Mouse (Mus musculus): ENCODE measurements around the gene Gm10282.

The Gm10282 gene

DNA sequence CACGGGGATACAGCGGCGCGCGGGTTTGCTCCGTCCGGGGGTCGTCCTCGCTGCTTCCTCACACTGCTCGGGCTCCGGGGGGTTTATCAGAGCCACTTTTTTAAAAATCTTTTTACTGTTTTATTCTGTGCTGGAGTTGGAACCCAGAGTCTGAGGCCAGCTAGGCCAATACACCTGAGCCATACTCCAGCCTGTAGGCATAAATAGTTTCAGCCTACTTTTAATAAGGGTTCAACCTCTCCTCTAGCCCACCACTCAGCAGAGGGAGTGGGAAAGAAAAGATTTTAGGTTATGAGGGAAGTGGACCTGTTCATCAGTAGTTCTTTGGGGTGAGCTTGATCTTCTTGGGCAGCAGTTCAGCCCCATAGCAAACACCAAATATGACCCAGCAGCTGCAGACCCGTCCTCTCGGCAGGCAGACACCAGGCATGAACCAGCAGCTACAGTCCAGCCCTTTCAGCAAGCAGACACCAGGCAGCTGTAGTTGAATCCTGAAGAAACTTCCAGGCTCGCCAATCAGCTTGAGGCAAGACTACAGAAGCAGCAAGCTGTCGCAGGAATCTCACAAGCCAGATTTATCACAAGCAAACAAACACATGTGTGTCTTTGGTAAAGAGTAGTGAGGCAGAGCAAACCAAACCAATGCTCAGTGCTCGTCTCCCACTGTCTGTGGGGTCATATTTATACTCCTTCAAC, at the start of gene Gm10282:
Gm10282 (minus strand) TSS at position 51 of the 696 bp plus-strand sequence.
- DNase-seq (ENCODE audit: low spot score): no peak

DNA sequence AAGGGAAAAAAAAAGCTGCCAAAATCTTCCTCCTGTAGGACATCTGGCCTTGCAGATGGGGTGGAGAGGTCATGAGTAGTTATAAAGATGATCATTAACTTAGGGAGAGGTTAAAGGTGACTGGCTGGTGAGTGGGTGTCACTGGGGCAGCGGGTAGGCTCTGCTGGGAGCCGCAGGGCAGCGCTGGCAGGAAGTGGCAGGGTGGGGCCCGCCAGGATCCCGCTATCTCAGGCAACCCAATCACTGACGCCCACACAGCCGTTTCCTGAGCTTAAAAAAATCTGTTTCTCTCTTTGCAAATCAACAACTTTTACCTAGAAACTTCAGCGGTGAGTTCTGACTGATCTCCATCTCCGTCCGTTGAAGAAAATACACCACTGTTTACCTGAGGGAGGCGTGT, 49.2 kb upstream of the Gm10282 start:
- peak; percentile 86 for DNase-seq (ENCODE audit: low spot score)

DNA sequence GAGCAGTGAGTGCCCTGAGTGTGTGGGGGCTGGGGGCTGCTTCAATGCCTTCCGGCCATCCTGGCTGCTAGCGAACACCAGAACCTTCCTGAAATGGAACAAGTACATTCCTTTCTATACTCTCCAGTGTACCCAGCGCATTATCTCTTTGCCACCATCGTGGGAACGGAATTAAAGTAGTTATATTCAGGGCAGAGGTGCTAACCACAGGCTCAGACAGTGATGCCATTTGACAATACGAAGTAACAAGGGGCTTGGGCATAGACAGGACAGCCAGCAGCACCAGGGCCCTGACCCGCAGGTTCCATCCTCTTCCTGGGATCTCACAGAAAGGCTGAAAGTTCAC, 48.6 kb upstream of the Gm10282 start:
- DNase-seq (ENCODE audit: low spot score): no peak

DNA sequence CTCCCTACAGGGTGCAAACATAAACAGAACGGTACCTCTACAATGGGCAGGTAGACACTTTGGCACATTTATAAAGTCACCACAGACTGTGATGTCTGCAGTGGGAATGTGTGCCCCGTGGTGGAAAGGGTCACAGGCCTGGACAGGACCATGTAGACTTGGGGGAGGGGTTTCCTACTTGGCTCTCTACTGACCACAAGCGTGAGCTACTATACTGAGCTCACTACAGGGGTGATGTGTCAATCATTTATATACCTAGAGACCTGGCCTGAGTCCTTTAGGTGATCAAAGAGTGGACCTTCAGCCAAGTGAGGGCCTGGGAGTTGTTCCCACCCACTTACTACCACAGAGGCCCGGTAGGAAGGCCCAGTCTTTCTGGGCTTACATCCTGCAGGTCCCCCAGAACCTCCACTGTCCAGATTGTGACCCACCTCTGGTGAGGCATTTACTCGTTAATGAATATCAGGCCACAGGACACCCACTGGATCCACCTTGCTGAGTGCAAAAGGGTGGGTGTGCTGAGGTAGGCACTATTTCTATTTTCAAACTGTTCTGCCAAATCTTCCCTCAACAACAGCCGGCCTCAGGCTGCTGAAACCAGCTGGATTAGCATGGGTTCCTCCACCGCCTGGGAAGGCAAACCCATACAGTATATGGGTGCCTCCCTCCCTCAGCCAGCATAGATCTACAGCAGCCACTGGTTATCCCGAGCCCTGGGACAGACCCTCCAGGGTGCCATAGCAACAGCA, 48.1 kb upstream of the Gm10282 start:
- DNase-seq (ENCODE audit: low spot score): no peak

DNA sequence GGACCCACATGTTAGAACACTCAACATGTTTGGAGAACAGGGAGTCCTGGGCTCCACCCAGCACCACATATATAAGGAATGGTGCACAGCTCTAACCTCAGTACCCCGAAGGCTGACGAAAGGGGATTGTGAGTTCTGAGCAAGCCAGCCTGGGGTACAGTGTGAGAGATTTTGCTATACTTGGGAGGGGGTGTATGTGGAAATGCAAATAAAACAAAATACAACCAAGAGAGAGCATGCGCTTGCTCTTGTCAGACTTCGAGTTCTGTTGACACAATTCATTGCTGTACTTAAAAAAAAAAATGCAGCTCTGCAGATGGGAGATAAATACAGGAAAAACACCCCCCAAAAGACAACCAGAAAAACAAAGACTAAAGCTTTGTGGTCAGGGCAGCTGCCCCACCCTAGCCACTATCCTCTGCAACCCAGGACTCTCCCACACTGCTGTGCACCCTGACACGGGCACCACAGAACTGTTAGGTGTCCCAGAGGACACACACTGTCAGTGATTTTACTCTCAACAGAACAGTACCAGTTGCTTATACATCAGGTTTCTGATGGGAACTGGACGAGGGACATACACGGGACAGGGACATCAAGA, 46.4 kb upstream of the Gm10282 start:
- peak; percentile 49 for DNase-seq (ENCODE audit: low spot score)

DNA sequence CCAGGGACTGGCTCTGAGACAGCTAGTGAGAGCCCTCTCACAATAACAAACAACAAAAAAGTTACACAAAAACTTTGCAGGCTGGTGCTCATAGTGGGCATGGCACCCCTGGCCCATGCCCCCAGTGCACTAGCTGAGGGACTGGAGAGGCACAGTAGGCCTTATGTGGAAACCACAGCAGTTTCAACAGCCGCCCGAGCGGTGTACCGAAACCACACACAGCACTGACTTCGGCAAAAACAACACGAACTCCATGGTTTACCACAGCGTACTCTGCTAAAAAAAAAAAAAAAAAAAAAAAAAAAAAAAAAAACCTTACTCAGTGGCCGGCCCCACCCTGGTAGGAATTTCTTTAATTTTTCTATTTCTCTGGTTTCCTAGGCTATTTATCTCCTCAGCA, 45.7 kb upstream of the Gm10282 start:
- DNase-seq (ENCODE audit: low spot score): peak; percentile 72

DNA sequence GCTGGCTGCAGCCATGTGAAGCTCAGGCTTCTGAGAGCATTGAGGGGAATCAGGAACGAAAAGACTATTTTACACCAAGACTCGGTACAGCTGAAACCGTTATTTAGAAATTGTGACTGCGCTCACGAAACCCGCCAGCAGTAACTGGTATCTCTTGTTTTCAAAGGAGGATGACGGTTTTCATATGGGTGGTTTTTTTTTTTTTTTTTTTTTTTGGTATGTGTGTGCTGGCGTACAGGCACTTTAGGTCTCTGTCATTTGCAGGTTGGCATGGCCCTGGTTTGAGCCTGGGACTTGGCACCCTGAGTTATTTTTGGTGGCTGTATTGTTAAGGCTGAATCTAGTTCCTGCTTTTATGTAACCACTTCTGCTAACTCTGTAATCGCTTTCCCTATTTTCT, 44.8 kb upstream of the Gm10282 start:
- DNase-seq (ENCODE audit: low spot score): no peak

DNA sequence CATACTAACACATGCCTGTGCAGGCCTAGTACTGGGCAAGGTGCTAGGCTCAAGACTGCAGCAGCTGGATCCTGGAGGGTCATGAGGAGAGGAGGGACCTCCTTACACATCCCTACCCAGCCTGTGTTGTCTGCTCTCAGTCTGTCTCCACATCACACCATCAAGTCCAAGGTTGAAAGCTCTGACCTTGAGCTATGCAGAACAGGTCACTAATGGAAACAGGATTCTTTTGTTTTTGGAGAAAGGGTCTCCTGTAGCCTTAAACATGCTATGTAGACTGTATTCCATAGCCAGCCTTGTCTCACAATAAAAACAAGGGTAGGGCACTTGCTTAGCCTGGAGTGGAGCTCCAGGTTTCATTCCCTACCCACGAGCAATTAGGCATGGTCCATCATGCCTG, 43.9 kb upstream of the Gm10282 start:
- DNase-seq (ENCODE audit: low spot score): no peak

DNA sequence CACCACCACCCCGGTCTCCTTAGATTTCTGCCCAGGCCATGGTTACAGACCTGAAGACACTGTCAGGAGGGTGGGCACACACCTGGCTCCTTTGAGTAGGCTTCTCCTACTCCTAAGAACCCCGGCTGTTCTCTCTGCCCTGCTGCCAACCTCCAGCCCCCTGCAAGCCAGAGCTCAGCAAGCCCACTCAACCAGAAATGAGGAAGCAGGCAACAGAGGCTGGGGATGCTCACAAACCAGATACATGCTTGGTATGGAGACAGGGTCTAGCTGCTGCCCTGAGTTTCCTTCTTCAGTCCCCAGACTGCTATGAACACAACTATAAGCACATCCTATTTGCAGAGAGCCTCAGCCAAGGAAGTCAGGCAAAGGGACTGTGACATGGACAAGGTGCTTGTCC, 43.1 kb upstream of the Gm10282 start:
- DNase-seq (ENCODE audit: low spot score): no peak

DNA sequence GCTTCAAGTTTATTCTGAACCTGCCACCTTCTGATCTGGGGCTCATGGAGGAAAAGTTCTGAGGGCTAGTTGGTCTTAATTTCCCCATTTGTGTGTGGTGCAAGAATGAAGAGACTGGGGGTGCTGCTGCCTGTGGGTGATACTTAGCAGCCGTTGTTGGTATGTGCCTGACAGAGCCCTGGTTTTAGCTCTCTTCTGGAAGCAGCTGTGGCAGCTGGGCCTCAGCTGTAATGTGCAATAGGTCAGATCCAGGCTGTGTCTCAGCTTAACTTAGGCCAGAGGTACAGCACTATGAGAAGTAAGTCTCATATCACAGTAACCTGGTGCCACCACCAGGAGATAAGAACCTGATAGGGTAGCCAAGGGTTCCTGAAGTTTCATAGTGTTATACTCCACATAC, 42.5 kb upstream of the Gm10282 start:
- DNase-seq (ENCODE audit: low spot score): no peak

DNA sequence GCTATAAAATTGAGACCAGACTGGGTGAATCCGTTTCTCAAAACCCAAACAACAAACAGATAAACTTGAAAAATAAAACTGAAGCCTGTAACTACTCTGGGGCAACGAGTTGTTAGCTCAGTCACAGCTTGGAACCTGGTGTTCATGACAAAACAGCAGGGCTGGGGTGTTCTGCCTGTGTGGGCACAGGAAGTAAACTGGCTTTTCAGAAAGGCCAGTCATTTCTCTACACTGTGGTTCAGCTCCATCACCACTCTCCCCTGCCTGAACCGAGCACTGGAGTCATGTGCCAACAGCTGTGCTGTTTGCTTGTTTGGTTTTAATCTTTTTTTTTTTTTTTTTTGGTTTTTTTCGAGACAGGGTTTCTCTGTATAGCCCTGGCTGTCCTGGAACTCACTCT, 38.7 kb upstream of the Gm10282 start:
- no peak for DNase-seq (ENCODE audit: low spot score)

DNA sequence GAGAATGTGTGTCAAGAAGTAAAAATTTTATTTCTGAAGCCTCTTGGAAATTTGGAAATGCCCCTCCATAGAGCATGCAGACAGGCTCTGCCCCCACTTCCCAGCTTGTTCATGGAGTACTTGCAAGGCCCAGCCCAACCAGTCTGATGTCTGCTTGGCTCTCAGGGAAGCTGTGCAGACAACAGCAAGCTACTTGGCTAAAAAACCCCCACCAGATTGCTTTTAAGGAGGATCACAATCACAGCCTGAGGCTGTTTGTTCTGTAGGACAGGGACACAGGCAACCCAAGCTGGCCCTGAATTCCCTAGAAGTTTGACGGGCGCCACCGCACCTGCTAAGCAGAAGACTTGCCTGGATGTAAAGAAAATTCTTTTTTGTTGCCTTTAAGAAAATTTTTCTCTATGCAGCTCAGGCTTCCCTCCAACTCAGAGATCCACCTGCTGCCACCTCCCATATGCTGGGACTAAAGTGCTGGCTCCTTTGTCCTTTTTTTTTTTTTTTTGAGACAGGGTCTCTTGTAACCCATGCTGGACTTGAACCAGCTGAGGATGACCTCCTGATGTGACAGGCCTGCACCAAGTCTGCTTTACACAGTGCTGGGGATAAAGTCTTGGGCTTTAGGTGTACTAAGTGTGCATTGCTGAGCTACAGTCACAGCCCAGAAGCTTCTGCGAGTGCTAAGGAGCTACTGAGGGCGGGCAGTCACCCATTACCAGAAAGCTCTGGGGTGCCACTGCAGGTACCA, 37.7 kb upstream of the Gm10282 start:
- DNase-seq (ENCODE audit: low spot score): no peak

DNA sequence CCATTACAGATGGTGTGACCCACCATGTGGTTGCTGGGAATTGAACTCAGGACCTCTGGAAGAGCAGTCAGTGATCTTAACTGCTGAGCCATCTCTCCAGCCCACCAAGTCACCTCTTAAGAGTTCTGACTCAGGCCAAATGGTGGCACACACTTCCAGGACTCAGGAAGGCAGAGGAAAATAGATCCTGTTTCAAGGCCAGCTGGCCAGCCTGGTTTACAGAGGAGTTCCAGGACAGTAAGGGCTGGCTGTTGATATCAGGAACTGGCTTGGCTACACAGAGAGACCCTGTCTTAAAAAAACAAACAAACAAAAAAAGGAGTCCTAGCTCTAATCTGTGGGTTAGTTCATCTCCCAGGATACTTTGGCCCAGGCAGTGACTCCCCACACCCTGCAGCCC, 32.0 kb upstream of the Gm10282 start:
- no peak for DNase-seq (ENCODE audit: low spot score)

DNA sequence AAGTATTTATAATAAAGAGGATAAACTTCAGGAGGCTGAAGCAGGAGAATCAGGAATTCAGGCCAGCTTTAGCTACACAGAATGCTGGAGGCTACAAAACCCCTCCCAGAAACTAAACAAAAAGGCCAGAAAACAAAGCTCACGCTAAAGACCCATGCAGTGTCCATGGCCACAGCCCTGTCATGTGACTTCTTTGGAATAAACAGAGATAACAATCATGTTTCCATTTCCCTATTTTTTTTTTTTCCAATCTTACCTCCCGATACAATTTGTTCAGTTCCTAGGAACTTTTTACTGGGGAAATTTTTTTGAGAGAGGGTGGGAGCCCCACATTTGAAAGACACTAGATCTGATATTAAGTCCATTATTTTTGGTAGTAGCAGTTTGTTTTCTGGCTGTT, 31.2 kb upstream of the Gm10282 start:
- DNase-seq (ENCODE audit: low spot score): peak; percentile 72

DNA sequence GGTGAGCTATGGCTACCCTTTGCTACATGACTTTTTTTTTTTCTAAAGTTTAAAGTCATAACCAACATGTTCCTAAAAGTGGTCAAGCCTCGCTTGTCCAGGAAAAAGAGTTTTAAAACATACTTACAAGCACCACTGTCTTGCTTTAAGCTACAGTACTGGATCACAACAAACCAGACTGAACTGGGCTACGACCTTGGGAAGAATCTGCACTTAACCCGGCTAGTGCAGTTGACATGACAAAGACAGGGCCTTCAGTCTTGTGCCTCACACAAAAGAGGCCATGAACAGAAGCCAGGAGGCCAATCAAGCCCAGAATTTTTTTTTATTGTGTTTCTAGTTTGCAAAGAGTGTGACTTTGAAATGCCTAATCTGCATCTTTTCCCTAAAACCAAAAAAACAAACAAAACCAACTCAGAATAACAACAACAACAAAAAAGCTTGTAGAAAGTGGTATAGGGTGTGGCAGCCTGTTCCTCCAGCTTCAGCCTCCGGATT, 29.1 kb upstream of the Gm10282 start:
- no peak for DNase-seq (ENCODE audit: low spot score)

DNA sequence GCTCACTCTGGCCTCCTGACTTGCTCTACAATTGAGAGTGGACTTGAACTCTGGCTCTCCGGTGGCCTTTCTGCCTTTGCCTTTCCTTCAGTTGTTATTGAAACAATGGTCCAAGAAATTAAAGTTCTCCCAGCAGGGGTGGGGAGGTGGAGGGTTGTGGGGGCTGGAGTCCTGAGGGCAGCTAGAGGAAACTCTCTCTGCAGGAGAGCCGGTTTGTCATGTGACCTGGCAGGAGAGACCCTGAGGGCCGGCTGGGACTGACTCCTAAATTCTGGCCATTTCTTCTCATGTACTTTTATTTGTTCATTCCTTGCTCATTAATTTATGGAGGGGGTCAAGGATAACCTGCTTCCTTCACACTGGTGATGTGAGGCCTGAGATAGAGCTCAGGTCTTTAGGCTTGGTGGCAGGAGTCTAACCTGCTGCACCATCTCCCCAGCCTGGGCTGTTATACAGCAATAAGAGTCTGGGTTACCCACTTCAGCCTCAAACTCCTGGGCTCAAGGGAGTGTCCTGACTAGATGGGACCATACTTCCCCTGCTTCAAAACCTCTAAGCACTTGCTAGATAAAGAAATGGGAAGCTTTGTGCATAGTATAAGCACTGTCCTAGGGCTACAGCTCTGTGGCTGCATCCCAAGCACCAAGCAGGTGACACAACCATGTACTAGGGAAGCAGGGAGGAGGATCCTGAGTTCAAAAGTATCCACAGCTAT, 28.5 kb upstream of the Gm10282 start:
- DNase-seq (ENCODE audit: low spot score): no peak

DNA sequence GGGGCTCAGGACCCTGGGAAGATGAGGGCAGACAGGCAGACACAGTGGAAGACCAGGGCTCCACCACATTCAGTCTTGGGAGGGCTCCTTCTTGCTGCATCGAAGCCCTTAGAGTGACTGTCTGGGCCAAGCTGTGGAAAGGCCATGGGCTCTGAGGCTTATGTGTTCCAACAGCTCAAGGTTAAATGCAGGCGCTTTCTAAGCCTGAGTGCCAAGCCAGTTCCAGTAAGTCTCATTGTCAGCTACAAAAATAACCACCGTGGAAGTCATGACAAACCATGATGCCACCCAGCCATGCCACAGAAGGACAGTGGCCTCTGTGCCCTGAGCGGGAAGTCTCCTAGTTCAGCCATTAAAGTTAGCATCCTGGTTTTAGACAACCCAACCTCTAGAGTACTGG, 26.6 kb upstream of the Gm10282 start:
- DNase-seq (ENCODE audit: low spot score): no peak

DNA sequence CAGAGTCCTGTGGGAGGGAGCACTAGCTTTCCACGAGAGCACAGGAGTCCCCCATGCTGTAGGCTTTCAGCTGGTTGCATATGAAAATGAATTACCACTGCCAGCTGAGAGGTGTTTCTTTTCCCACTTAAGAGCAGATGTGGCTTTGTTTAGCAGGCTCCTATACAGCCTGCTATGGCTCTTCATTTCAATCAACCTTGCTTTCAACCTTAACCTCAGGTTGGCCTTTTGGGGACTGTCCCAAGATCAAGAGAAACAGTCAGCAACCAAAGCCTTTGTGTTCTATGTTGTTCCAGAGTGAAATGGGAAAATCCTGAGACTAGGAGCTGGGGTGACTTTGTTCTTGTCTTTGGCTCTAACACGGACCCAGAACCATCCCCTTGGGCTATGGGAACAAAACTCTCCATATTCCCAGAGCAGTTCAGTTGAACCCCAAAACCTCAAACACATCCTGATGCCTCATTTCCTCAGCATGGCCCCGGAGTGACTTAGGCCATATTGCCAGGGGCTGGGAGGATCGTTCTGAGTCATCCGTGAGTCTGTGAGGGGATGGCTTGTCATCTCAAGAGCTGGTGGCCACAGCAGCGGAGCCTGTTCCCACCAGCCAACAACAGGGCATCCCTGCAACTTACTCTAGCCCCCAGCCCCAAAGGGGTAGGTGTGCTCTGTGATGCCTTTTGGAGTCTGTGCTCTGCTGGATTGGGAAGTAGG, 25.9 kb upstream of the Gm10282 start:
- no peak for DNase-seq (ENCODE audit: low spot score)

DNA sequence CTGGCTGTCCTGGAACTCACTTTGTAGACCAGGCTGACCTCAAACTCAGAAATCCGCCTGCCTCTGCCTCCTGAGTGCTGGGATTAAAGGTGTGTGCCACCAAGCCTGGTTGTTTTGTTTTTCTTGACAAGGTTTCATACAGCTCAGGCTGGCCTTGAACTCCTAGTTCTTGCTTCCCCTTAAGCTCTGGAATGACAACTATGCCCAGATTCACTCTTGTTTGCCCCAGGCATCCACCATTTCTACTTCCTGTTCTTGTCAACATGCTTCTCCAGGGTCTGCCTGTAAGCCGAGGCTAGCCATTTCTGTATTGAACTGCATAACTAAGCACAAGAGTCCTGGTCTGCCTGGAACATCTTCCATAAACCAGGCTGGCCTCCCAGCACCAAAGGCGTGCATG, 24.1 kb upstream of the Gm10282 start:
- DNase-seq (ENCODE audit: low spot score): no peak

DNA sequence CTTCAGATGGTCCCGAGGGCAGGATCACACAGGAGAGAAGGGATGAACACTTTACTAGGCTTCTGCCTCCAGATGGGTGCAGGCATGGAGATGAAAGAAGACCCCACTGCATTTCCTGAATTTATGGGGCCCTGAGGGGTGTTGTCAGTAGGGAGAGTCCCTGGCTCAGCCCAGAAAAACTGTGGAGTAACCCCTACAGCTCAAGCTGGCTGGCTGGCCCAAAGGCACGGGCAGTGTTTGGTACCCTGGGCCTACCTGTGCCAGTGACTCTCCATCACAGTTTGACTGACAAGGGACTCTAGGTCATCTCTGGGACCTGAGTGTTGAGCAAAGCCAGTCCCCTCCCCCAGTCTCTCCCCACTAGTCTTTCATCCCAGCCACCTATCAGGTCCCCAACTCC, 19.6 kb upstream of the Gm10282 start:
- DNase-seq (ENCODE audit: low spot score): no peak

DNA sequence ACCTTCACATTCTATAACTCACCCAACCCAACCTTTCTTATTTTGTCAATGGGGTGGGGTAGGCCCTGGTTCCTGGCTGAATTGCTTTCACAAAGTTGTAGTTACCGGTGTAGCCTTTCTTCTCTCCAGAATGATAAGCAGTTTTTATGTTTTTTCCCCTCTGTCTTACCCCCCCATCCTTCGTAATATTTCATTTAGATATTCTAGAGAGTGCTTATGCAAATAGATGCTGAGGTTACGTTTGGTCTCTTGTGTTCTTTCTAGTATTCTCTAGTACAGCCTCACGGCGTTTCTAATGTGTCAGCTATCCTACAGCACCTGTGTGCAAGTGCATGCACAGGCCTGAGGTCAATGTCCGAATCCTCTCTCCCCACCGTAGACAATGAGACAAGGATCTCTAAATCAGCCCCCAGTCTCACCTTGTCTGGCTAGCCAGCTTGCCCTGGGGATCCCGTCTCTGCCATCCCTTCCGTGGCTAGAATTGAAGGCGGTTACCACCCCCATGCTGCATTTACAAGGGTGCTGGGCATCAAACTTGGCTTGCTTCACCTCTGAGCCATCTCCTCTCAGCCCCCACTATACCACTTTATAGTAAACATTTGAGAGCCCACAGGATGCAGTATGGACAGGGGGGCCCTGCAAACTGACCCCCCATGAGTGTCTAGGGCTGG, 19.1 kb upstream of the Gm10282 start:
- peak; percentile 27 for DNase-seq (ENCODE audit: low spot score)
